Mouse (Mus musculus) thymus, adult 18-20 months (tissue): ENCODE results near the gene Taar7a.

Source experiments
- DNase-seq, 2 experiments: peaks; one replicate each; pipeline ENCODE4 v3.0.0; 2022; ENCODE audit warnings: mixed read lengths in 2 of 2

Gene Taar7a

DNA sequence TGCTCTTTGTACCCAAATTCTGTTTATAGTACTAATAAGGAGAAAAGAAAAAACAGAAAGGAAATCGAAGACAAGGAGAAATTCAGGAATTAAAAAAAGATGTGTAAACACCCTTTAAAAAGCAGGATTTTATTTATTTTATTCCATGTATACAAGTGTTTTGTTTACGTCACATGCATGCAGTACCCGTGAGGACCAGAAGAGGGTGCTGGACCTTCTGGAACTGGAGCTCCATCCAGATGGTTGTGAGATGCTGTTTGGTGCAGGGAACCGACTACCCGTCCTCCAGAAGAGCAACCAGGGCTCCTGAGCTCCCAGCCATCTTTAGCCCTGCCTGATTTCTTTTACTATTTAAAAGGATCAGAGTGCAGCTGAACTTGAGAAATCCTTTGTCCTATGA is 50.8 kb downstream of the Taar7a start:
- DNase-seq = no peak
